Mouse (Mus musculus) lung, embryonic 16.5 days (tissue): ENCODE results near the gene Hoxa6. TPM values are rescaled to one million over a fixed set of nuclear protein-coding genes. Genes with fewer than 3 reads are reported as not detected.

Source experiments
- ATAC-seq: fragments of 200-750 bp; cut with Nextera tagmentation; 2 replicates; pipeline ENCODE4 v1.8.0; 2017; ENCODE audit warnings: low read depth, mild to moderate bottlenecking, moderate library complexity
- H3K27ac ChIP-seq: fragments of 300-500 bp; sonication (generic); 2 replicates; pipeline ENCODE4 v1.5.1; 2014; ENCODE audit warnings: mild to moderate bottlenecking, control low read depth, low read length
- H3K27me3 ChIP-seq: fragments of 300-500 bp; sonication (generic); 2 replicates; pipeline ENCODE4 v1.6.1; 2014; ENCODE audit warnings: low read depth, low read length, mixed read lengths; ENCODE audit not compliant: control insufficient read depth, insufficient read depth
- H3K36me3 ChIP-seq: fragments of 300-500 bp; sonication (generic); 2 replicates; pipeline ENCODE4 v1.6.1; 2014; ENCODE audit warnings: low read length; ENCODE audit not compliant: control insufficient read depth, insufficient read depth
- H3K4me1 ChIP-seq: fragments of 300-500 bp; sonication (generic); replicated peaks from 2 replicates; pipeline ENCODE4 v1.6.1; 2014; ENCODE audit warnings: low read length, mixed read lengths; ENCODE audit not compliant: control insufficient read depth, insufficient read depth
- H3K4me2 ChIP-seq: fragments of 300-500 bp; sonication (generic); 2 replicates; pipeline ENCODE4 v1.6.1; 2014; ENCODE audit warnings: low read depth, low read length, control low read depth
- H3K4me3 ChIP-seq: fragments of 300-500 bp; sonication (generic); 2 replicates; pipeline ENCODE4 v1.5.1; 2014; ENCODE audit warnings: mild to moderate bottlenecking, low read length, control low read depth
- H3K9ac ChIP-seq: fragments of 300-500 bp; sonication (generic); 2 replicates; pipeline ENCODE4 v1.6.1; 2014; ENCODE audit warnings: low read length, control low read depth
- H3K9me3 ChIP-seq: fragments of 300-500 bp; sonication (generic); 2 replicates; pipeline ENCODE4 v1.6.1; 2016; ENCODE audit warnings: low read length; ENCODE audit not compliant: control insufficient read depth
- WGBS: fragments of 180-500 bp; shearing (Covaris S2); extraction: QIAGEN DNeasy Blood & Tissue Kit; methylation state at CpG from one replicate; pipeline ENCODE4 v1.1.7; 2014; 5-methylcytosine and 5-hydroxymethylcytosine counted together
- polyA plus RNA-seq: library from polyadenylated mRNA; unstranded; fragments of >200 nt; fragmentation: Nextera tagmentation; extraction: Ambion mirVana; gene quantifications from 2 replicates; pipeline ENCODE4 v1.2.1, GENCODE M21; 2015

Hoxa6 gene
- polyA plus RNA-seq, 1 experiment from 2014 or later, result 2.2 TPM

- Histone ChIP-seq H3K27ac (peak overlapping the region; percentile 23), H3K27me3 (peaks cover 51% of the 10 kb centered on the region)
- WGBS, result 20% methylated on average over 10 of the region's 10 CpGs
These were observed 25.0 kb downstream of the Hoxa6 start for GRCm38 (mm10) chr6:52183311-52184080.

DNA sequence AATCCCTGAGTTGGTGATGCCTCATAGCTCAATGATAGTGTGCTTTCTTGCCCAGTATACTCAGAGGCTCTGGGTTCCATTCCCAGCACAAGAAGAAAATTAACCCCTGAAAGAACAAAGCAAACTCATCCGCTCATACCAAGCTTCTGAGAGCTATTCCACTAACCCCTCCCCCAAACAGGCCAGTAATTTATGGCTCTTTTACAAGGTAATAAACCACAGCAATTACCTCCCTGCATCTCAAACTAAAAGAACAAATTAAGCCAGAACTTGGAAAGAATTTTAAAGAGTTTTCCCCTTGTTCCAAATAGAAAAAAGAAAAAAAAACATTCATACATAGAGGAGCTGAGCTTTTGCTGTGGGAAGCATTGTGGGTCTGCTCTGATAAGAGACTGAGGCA is 25.7 kb downstream of the Hoxa6 start:
- WGBS, result 56% methylated on average over 1 of the region's 1 CpGs
- Histone ChIP-seq H3K4me1 (peaks cover 47% of the 10 kb centered on the region), H3K27me3 (peaks cover 51% of the 10 kb centered on the region), H3K4me3 (no peak overlapping the region), H3K27ac (peak overlapping the region; percentile 23; the same call in 1 of the 2 replicates), H3K9ac (no peak overlapping the region), H3K9me3 (no peaks in the 10 kb centered on the region), H3K4me2 (no peak overlapping the region), H3K36me3 (no peaks in the 10 kb centered on the region)
- no peak for ATAC-seq

More at GRCm38 (mm10) chr6:52183311-52184080, 25.0 kb downstream of the Hoxa6 start:
- Histone ChIP-seq H3K9me3 (no peaks in the 10 kb centered on the region), H3K9ac (0 out of 2 replicates have a peak overlapping the region, but pooled peaks have one; percentile 13), H3K4me1 (peaks cover 51% of the 10 kb centered on the region), H3K36me3 (no peaks in the 10 kb centered on the region), H3K4me3 (no peak overlapping the region), H3K4me2 (no peak overlapping the region)
- ATAC-seq, result no peak

DNA sequence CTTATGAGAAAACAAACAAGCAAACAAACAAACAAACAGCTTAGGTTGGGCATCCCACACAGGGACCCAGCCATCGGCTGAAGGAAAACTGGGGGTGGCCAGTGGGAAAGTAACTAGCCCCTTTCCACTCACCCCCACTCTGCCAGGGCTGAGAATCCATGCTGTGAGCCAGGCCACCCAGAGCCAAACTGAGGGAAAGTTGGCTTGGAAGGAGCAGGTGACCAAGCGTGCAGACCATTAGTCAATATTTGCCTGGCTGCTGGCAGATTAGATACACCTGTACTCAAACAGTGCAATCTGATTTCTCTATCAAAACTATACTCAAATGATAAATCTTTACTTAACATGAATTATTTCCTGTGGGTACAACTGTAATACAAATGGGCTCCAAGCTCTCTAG is 26.5 kb downstream of the Hoxa6 start:
- Histone ChIP-seq H3K9me3 (no peaks in the 10 kb centered on the region), H3K27me3 (peaks cover 46% of the 10 kb centered on the region), H3K4me2 (no peak overlapping the region), H3K9ac (no peak overlapping the region), H3K36me3 (no peaks in the 10 kb centered on the region), H3K4me1 (peaks cover 40% of the 10 kb centered on the region), H3K4me3 (no peak overlapping the region), H3K27ac (no peak overlapping the region)
- ATAC-seq, result no peak
- 33% methylated on average over 2 of the region's 2 CpGs for WGBS

DNA sequence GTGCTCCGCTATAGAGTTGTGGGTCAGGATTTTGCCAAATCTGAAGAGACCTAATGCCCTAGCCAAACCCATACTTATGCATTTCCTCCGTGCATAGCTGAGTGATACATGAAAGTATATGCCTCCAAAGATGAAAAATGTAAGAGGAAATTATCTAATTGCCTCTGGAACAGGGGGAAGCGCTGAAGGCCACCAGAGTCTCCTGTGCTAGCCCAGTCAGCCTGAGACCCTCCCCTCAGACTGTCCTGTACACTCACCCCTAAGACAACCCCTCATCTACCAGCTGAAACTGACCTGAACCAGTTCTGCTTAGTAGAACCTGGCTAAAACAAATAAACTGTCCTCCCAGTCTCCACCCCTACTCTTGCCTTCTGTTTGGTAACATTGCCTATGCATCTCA is 27.8 kb downstream of the Hoxa6 start:
- Histone ChIP-seq H3K36me3 (no peaks in the 10 kb centered on the region), H3K9ac (peak overlapping the region; percentile 75), H3K27ac (peak overlapping the region; percentile 97), H3K9me3 (no peaks in the 10 kb centered on the region), H3K4me2 (peak overlapping the region; percentile 57), H3K4me3 (peak overlapping the region; percentile 65), H3K4me1 (peaks cover 36% of the 10 kb centered on the region), H3K27me3 (peaks cover 39% of the 10 kb centered on the region)
- 24% methylated on average over 3 of the region's 3 CpGs for WGBS
- no peak for ATAC-seq

DNA sequence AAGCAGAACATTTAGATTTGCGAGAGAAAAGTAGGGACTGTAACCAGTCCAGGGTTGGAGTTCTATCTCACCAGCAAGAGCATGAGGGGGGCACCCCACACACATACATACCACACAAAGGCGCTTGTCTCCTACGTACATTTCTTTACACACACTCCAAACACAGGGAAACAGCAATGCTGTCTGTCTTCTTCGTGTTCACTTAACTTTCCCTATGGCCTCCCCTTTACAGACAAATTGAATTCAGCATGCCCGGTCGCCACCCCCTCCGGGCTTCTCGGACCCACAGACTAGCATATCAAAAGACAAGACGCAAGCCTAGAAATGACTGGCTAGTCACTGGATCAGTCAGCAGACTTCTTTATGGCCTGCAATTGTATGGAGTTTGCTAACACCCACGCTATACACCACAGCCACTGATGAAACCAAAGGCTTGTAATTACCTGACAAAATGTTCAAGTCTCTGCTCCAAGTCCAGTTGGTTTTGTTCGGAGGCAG is 28.3 kb downstream of the Hoxa6 start:
- 8% methylated on average over 11 of the region's 11 CpGs for WGBS
- peak overlapping the region; percentile 75 for H3K9ac ChIP-seq

DNA sequence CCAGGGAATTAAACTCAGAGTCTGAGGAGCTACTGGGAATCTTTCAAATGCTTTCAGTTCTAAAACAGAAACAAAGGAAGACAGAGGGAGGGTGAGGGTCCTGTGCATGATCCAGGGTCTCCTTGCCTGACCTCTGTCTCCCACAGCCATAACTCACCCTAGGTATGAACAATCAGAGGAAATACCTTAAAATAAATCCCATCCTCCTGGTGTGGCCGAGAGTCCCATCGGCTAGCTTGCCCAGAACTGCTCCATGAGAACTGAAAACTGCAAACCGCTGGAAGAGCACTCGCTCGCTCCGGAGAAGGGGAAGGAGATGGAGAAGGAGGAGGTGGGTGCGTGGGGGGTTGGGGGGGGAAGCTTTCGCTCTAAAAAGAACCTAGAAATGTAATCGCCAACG is 28.8 kb downstream of the Hoxa6 start:
- Histone ChIP-seq H3K27ac (peak overlapping the region; percentile 97), H3K4me1 (peaks cover 26% of the 10 kb centered on the region), H3K4me2 (peak overlapping the region; percentile 57), H3K4me3 (peak overlapping the region; percentile 65), H3K9ac (peak overlapping the region; percentile 75), H3K27me3 (peaks cover 41% of the 10 kb centered on the region), H3K9me3 (no peaks in the 10 kb centered on the region), H3K36me3 (no peaks in the 10 kb centered on the region)
- ATAC-seq, result 0 out of 2 replicates have a peak, but pooled peaks have one; percentile 9
- WGBS, result under 1% methylated on average over 10 of the region's 10 CpGs

More for the DNA sequence above, 28.3 kb downstream of the Hoxa6 start:
- Histone ChIP-seq H3K36me3 (no peaks in the 10 kb centered on the region), H3K4me2 (peak overlapping the region; percentile 57), H3K27me3 (peaks cover 41% of the 10 kb centered on the region), H3K4me1 (peaks cover 32% of the 10 kb centered on the region), H3K4me3 (peak overlapping the region; percentile 65), H3K27ac (peak overlapping the region; percentile 97), H3K9me3 (no peaks in the 10 kb centered on the region)
- no peak for ATAC-seq

DNA sequence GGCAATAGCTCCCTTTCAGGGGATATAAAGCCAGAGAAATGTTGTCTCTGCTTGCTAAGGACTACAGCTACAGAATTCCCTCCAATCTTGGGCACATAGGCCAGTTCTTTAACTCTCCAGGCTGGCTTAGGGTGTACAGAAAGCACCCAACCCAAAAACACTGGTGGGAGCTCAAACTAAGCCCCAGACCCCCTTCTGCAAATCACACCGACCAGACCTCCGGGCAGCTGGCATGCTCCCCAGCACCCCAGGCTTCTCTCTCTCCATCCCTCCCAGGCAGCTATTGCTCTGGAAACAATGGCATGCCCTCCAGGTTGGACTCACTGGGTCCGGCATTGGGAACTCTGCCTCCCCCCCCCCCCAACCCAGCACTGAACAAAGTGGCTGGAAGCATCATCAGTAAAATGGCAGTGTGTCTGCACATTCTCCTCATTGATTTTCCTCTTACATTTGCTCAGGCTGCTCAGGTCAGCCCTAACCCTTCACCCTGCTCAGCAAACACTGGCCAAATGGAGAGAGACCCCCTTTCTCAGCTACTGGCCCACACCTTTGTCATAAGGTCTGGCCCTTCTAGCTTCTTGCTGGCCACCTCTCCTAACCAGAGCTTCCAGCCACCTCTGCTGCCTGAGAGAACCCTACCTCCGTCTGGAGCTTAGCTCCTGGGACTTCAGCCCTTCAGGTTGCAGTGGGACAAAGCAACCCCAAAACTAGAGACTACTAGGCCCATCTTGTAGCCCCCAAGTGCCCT is 29.4 kb downstream of the Hoxa6 start:
- Histone ChIP-seq H3K27ac (peak overlapping the region; percentile 97), H3K9ac (peak overlapping the region; percentile 75), H3K4me3 (peak overlapping the region; percentile 65), H3K27me3 (peaks cover 37% of the 10 kb centered on the region), H3K4me2 (peak overlapping the region; percentile 57), H3K9me3 (no peaks in the 10 kb centered on the region), H3K4me1 (peaks cover 21% of the 10 kb centered on the region), H3K36me3 (no peaks in the 10 kb centered on the region)
- ATAC-seq, result no peak
- 6% methylated on average over 4 of the region's 4 CpGs for WGBS

DNA sequence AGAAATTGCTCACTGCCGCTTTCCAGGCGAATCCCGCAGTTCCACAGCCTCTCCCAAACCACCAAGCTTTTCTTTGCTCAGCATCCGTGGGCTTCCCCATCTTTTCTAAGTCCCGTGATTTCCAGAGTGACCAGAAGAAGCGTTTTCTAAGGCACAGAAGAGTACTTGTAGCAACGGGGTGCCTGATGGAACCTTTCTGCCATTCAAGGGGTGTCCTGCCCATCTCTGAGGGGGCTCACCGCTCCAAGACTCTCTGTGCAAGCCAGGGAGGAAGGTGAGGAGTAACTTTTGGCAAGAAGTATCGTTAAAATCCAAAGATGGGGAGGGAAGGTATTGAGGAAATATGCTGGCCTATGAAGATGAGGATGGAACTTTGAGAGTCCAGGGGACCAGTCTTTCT is 30.7 kb downstream of the Hoxa6 start:
- H3K9me3 ChIP-seq, result no peaks in the 10 kb centered on the region
- H3K4me1 ChIP-seq, result peaks cover 13% of the 10 kb centered on the region; the same call in 1 of the 2 replicates
- ATAC-seq, result no peak
- no peaks in the 10 kb centered on the region for H3K36me3 ChIP-seq
- 4% methylated on average over 9 of the region's 9 CpGs for WGBS
- H3K4me2 ChIP-seq, result peak overlapping the region; percentile 57
- H3K4me3 ChIP-seq, result peak overlapping the region; percentile 65
- H3K9ac ChIP-seq, result peak overlapping the region; percentile 75
- peaks cover 35% of the 10 kb centered on the region for H3K27me3 ChIP-seq
- peak overlapping the region; percentile 97 for H3K27ac ChIP-seq
